Mouse (Mus musculus) C2C12 (cell line): ENCODE measurements around the gene Zic2.

ENCODE experiments used
- CEBPB ChIP-seq: IDR thresholded peaks from one replicate; pipeline ENCODE4 v1.6.1; 2011; ENCODE audit warnings: low read depth, mild to moderate bottlenecking, control low read depth, moderate library complexity
- CTCF ChIP-seq: IDR thresholded peaks from one replicate; pipeline ENCODE4 v1.5.1; 2011; ENCODE audit not compliant: control insufficient read depth, insufficient read depth, insufficient read length
- MAX ChIP-seq: IDR thresholded peaks from one replicate; pipeline ENCODE4 v1.6.1; 2011; ENCODE audit warnings: mild to moderate bottlenecking, control low read depth
- MYOD1 ChIP-seq: IDR thresholded peaks from one replicate; pipeline ENCODE4 v1.6.1; 2011; ENCODE audit warnings: low read depth; ENCODE audit not compliant: control insufficient read depth, insufficient read length
- MYOG ChIP-seq: IDR thresholded peaks from one replicate; pipeline ENCODE4 v1.6.1; 2011; ENCODE audit not compliant: control insufficient read depth, insufficient read length; ENCODE audit errors: extremely low read depth
- USF1 ChIP-seq: IDR thresholded peaks from one replicate; pipeline ENCODE4 v1.6.1; 2011; ENCODE audit warnings: low read depth, mild to moderate bottlenecking, control low read depth, moderate library complexity

- no peak for TF ChIP-seq CEBPB
- TF ChIP-seq CTCF = no peak
- no peak for TF ChIP-seq MAX
- TF ChIP-seq USF1 = no peak
- no peak for TF ChIP-seq MYOG
- no peak for TF ChIP-seq MYOD1
Observed at GRCm38 (mm10) chr14:122484458-122484843, 9.2 kb downstream of the Zic2 start.
